Mouse (Mus musculus) lung, adult 18-20 months (tissue): Measurements from ENCODE around the gene Cetn4.

Experiments used
- DNase-seq, 2 experiments: peaks; one replicate each; pipeline ENCODE4 v3.0.0; 2022; ENCODE audit warnings: mixed read lengths in 2 of 2

Cetn4 gene

DNA sequence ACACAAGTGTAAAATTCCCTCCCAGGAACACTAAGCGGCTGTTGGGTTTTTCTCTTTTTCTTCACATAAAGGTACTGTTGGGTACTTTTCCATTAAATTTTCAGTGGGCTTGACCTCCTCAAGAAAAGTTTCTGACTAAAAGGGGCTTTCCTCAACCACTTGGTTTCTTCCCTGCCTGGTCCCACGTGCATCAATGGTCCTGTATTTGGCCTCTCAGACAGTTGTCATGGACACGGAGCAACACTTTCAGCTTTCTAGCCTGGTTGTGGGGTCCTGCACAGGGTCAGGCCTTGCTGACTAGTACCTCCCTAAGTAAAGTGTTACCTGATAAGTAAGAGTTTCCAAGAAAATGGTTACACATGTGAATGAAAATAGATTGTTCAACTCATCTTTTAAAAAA is 13.0 kb downstream of the Cetn4 start:
- no peak for DNase-seq

DNA sequence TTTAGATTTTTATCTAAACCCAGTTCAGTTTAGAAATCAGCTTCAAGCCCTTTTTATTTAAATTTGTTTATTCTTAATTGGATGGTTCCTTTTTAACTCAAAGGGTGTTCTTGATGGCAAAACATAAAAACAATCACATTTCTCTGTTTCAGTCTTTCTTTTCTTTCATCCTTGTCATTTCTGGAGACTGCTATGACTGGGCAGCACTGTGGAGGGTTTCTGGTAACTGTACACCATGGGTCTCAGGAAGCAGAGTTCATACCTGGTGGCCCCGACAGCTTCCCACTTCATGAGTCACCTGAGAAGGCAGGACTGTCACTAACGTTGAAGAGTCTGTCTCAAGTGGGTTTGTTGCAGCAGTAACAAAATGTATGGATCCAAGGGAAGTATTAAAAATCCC is 19.9 kb downstream of the Cetn4 start:
- no peak for DNase-seq

DNA sequence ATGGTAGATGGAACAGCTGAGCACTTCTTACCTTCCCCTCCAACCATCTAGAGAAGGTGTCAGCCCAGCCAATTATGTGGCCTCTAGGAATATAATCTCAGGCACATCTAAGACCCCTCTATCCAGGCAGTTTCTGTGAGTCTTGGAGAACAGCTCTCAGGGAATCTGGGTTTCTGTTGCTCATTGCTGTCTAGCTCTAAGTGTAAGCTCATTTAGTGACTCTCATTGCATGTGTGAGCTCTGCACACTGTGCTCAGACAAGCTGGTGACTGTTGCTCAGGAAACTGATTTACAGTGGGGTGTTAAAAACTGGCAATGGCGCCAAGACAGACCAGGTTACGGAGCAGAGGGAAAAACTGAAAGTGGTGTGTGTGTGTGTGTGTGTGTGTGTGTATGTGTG is 20.6 kb downstream of the Cetn4 start:
- no peak for DNase-seq

DNA sequence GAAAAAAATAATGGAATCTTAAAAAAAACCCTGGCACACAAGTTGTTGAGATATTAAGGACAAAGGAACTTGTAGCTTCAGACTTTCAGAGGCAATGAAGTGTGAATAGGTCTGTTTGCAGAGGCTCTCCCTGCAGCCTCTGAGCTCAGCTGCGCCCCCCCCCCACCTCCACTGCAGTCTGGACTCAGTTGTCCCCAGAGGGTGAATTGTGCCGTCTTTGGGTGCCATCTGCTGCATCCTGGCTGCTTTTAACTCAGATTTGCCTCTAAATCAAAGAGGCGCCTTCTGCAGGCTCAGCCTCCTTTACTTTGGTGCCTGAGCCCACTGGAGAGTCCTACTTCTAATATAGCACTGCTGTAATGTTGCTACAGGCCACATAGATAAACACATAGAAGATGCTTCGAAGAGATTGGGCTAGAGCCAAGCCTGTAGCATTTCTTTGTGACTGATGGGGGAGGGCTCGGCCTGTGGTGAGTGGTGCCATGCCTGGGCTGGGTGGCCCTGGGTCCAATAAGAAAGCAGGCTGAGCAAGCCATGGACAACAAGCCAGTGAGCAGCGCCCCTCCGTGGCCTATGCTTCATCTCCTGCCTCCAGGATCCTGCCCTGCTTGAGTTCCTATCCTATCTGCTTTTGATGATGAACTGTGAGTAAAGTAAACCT is 21.5 kb downstream of the Cetn4 start:
- no peak for DNase-seq

DNA sequence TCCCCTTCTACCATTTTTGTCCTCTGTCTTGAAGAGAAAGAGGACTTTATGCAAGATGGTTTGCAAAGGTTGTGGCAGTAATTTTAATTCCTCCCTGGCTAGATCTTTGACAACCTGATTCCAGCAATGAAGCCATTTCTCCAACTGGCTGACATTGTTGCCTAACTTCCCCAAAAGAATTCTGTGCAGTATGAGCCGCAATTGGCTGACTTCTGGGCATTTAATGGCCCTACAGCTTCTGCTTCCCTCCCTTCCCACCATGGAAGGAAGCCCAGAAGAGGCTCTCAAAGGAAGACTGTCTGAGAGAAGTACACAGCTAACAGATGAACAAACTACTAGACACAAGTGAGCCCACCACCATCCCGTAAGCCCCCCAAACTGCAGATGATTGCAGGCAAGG is 23.3 kb downstream of the Cetn4 start:
- DNase-seq, result no peak

DNA sequence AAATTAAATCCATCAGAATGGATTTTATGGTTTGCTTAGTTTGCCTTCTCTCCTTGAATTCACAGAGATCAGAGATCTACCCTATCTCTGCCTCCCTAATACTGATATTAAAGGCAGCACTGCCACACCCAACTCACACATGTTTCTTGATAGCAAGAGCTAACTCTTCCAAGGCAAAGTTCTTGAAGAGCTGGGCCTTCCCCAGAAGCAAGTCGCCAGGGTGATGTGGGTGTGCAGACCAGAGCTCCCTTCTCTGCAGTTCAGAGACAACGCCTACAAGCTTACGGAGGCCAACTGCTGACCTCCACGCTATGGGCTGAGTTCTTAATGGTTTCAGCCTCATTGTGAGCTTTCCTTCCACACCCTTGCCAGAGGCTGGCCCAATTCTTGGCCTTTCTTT is 29.3 kb downstream of the Cetn4 start:
- DNase-seq, result no peak

DNA sequence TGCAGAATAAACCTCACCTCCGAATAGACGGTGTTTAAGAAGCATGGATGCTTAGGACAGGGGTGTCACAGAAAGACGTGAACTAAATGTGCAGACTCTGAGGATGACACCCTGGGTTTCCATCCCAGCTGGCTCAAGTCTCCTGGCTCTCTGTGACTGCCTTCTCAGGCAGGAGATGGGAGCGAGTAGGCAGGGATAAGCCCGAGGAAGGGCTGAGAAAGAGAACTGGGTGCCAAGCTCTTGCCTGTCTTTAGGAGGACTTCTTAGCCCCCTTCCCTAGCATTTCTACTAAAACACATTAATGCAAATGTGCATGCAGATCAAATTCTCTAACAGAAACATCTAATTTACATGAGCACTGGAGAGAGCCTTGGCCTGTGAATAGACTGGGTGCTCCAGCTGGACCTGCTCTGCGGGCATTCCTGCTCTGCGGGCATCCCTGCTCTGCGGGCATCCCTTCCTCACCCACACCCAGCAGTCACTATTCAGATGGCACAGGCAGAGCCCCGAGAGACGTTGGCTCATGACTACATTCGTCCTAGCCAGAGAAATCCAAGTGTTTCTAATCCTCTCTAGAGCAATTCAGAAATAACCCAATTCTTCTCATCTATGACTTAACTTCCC is 30.1 kb downstream of the Cetn4 start:
- DNase-seq, result no peak

DNA sequence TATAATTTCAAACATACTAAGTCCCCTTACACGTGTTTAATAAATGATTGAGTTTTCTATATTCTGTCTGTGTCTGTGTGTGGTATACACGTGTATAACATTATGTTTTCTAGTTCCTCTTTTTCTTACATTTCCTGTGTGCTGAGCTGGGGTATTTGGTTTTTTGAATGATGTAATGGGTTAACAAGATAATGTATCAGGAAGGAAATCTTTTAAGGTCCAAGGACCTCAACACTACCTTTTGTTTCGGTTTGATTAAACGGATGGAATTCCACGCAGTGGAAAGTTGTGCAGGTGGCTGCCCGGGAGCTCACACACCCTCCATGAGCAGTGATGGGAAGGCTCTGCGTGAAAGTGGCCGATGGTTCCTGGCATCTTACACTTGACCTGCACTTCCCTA is 31.6 kb downstream of the Cetn4 start:
- DNase-seq, result no peak

DNA sequence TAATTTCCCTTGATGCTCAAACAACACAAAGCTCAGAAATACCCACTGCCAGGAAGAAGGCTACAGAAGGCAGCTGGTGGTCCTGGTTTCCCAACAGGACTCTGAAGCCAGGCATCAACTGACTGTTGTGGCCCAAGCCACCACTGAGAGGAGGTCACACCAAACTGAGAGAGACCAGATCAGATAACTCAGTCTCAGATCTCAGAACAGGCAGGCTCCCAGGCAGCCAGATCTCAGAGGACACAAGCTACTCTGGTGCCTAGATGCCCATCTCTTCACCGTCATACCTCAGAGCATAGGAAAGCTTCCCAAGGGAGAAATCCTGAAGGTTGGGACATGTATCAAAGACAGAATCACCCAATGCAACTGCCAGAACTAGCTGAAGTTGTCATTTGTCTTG is 32.3 kb downstream of the Cetn4 start:
- no peak for DNase-seq

DNA sequence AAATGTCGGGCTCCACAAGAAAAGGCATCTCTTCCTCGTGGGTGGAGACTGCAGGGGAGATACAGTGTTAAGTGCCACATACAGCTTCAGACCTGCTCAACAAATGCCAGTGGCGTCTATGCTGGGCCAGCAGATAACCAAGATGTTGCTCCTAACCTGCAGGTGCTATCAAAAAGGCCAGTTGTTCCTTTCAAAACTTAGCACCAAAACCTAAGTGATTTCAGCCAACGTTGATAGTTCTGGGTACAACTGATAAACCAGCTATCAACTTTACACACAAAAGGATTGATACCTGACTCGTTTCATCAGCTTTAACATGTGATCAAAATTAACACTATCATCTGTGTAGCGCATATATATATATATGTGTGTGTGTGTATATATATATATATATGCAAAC is 37.8 kb downstream of the Cetn4 start:
- DNase-seq, result no peak

DNA sequence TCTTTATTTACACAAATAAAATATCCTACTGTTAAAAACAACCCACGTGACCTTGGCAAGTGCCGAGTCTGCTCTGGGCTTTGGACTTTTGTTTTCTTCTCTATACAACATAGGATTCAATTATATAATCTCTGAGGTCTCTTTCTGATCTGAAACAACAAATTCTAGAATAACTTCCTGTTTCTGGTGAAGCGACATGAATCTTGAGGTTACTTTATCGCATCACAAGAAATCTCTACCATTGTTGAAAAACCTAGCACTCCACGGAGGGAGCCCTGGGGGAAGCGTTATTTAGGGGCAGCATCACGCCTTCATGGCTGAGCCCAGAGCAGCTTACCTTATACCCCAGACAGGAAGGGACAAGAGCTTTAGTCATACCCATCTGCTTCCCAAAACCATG is 39.4 kb downstream of the Cetn4 start:
- DNase-seq, result no peak

DNA sequence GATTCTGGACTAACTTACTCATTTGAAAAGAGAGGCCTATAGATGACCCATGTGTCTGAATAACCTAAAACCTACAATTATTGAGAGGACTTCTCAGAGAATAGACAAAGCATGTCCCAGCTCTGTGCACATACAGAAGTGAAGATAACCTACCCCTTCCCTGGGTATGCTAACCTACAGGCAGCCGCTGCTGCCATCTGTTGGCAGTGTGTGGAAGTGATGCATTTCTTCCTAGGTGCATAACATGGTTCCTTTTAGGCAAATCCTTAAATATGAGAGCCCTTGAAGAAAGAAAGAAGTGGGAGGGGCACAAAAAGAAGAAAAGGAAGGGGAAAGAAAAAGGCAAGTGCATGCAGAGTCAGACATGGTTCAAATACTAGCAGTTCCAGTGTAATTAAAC is 41.3 kb downstream of the Cetn4 start:
- peak; percentile 25 to 28 for DNase-seq

DNA sequence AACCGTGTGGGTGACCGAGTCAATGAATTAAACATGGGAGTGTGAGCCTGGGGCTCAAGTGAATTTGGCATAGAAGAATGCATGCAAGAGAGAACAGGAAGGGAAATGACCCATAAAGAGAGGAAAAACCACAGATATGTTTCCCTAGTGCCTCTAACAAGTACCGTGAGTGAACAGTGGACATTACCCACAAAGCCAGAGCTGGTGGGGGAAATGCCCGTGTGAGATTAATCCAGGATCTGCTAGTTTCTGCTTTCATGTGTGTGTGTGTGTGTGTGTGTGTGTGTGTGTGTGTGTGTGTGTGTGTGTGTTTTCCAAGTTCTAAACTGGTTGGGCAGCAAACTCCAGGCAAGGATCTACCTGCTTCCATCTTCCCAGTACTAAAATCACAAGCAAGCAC is 42.6 kb downstream of the Cetn4 start:
- DNase-seq, result no peak

DNA sequence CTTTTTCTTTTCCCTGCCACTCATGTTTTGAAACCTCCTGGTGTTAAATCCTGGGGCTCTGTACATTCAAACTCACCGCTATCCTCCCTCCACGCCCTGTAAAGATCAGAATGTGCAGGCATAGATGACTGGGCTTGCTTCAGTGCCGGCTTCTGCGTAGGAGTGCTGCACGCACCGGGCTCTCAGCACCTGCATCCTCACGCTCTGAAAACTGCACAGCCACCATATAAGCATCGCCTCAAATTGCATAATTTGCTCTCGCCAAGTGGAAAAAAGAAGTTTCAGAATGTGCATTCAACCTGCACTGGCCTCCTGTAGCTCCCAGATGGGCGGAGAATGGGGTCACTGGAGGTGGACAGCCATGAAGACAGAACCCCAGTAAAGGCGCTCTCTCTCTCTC is 44.2 kb downstream of the Cetn4 start:
- no peak for DNase-seq

DNA sequence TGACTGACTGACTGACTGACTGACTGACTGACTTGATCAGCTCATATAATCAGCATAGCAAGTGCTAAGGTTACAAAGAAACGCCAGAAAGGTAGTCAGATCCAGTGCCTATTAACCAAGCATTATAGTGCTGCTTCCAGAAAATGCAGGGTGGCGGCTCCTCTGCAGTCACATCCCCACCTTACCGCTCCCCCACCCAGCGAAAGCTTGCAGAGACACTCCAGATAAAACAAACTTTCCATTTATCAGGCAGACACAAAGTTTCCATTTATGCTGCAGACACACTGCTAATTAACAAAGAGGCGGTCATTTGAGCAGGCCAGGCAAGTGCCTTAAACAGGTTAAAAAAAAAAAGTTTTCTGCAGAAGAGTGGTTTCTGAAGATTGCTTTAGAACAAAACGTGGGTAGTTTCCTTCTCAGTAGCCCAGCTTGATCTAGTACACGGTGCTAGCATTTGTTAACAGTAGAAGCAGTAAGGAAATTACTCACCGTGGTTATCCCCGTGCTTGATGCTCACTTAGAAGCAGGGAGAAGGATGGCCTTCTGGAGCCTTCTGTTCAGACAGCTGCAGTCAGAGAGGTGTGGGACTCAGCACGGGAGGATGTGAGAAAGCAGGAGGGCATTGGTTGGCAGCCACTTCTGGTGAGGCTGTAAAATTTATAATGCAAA is 53.0 kb downstream of the Cetn4 start:
- no peak for DNase-seq

DNA sequence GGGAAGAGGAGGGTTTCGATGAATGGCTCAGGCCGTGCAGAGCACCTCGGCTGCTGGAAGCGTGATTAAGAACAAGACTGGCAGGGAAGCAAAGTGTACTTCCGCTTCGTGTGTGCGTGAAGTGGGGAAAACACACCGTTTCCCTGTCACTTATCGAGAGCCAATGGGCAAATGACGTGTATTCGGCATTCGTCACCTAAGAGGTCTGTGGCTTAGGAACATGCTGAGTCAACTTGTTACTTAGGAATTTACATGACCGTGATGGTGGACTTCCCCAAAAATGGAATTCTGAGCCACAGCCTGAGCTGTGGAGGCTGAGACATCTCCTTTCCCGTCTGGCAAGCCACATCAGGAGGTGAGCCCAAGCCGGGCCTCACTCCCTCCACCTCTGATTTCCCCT is 54.7 kb downstream of the Cetn4 start:
- no peak for DNase-seq
